Mouse (Mus musculus) thymus, postnatal 10 days (tissue): ENCODE results near the gene Rsrc1.

Experiments
- DNase-seq, 2 experiments: peaks; one replicate each; pipeline ENCODE4 v3.0.0; 2021; ENCODE audit warnings: low spot score in 2 of 2

Rsrc1 gene

GRCm38 (mm10) chr3:67372194-67372593 is 391.0 kb downstream of the Rsrc1 start:
- DNase-seq = no peak

GRCm38 (mm10) chr3:67372781-67373180 is 391.6 kb downstream of the Rsrc1 start:
- no peak for DNase-seq

GRCm38 (mm10) chr3:67373872-67374271 is 392.7 kb downstream of the Rsrc1 start, which contains the start of gene Mlf1:
Gene Mlf1 (plus strand): TSS chr3:67374097.
- DNase-seq = peak; percentile 84 to 87

GRCm38 (mm10) chr3:67374360-67374778 is 393.2 kb downstream of the Rsrc1 start:
- no peak for DNase-seq

GRCm38 (mm10) chr3:67375063-67375462 is 393.9 kb downstream of the Rsrc1 start, which contains the start of gene Gm17402:
Gene Gm17402 (minus strand): TSS chr3:67375163.
- no peak for DNase-seq

- no peak for DNase-seq
These were observed 397.0 kb downstream of the Rsrc1 start for GRCm38 (mm10) chr3:67378215-67378614.
